Mouse (Mus musculus) activated CD4-positive, CD25-positive, alpha-beta regulatory T cell, adult 9 weeks (primary cell): ENCODE results near the gene Birc2. TPM values are rescaled to one million over a fixed set of nuclear protein-coding genes. Genes with fewer than 3 reads are reported as not detected.

Source experiments
- polyA plus RNA-seq: library from polyadenylated mRNA; unstranded; fragments of 100-300 nt; shearing (Covaris generic); gene quantifications from one replicate; pipeline ENCODE4 v1.2.1, GENCODE M21; 2017

Birc2 gene
- 139 TPM for polyA plus RNA-seq

GRCm38 (mm10) chr9:7836905-7837805 lies at the start of gene Birc2:
Gene Birc2 (minus strand): TSS chr9:7837064.

GRCm38 (mm10) chr9:7872775-7873439 lies 36.0 kb upstream of the Birc2 start, which contains the start of gene Birc3:
Gene Birc3 (minus strand): TSS chr9:7873186.

Other genes with a start within 250 kb of the Birc2 start
- gene Mmp20, start 208.8 kb downstream of the Birc2 start, polyA plus RNA-seq = not detected
- gene Mmp7, start 145.0 kb downstream of the Birc2 start, polyA plus RNA-seq = not detected
- gene Tmem123, start 73.0 kb downstream of the Birc2 start, polyA plus RNA-seq = 78.8 TPM
- gene Birc3, start 36.1 kb upstream of the Birc2 start, polyA plus RNA-seq = 133 TPM
- not detected for gene Yap1, start 167.5 kb upstream of the Birc2 start, polyA plus RNA-seq
- 0.34 TPM for gene Cfap300, start 205.8 kb upstream of the Birc2 start, polyA plus RNA-seq